Mouse (Mus musculus): ENCODE measurements around the gene Npdc1. TPM values are rescaled to one million over a fixed set of nuclear protein-coding genes. Genes with fewer than 3 reads are reported as not detected.
A peak's percentile ranks its signal among the peaks of the same experiment; 100 is the strongest.

Npdc1 gene
- 52.4 and 58.3 TPM in 2 replicates for polyA plus RNA-seq (2015; fragmentation: Nextera tagmentation; extraction: Ambion mirVana)

GRCm38 (mm10) chr2:25399051-25399450 is at the start of gene Npdc1:
TSS of gene Npdc1 (plus strand) at chr2:25399351.
- WGBS: 74% methylated on average over 8 of the region's 8 CpGs
- H3K27me3 ChIP-seq (ENCODE audit: insufficient read depth, low read length): peaks cover 63% of the 10 kb centered on the region

DNA sequence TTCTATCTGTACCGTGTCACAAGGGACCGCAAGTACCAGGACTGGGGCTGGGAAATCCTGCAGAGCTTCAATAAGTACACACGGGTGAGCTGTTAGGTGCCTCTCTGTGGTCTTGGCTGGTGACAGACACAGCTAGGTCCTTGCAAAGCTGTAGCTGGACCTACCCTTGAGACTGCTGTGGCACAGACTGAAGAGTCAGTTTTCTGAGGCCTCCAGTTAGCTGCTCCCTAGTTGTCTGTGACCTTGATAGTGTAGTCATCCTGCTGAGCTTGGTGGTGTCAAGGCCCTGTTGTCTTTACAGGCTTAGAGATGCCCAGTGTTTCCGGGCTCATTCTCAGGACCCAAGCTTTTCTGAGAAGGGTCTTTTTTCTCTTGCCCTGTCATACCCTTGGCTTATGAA is 49.7 kb upstream of the Npdc1 start:
- no peaks in the 10 kb centered on the region for H3K9me3 ChIP-seq (ENCODE audit: low read length)
- no peak overlapping the region for H3K4me3 ChIP-seq (ENCODE audit: low read length)
- H3K4me2 ChIP-seq (replicated peaks; ENCODE audit: low read depth, low read length): no peak overlapping the region
- H3K36me3 ChIP-seq (ENCODE audit: insufficient read depth, low read length): peaks cover 69% of the 10 kb centered on the region
- H3K27me3 ChIP-seq (ENCODE audit: insufficient read depth, low read length): no peaks in the 10 kb centered on the region
- H3K9ac ChIP-seq (replicated peaks; ENCODE audit: low read length): no peak overlapping the region
- WGBS: 98% methylated on average over 4 of the region's 4 CpGs
- no peaks in the 10 kb centered on the region for H3K4me1 ChIP-seq (ENCODE audit: insufficient read depth, low read length)
- ATAC-seq (ENCODE audit: low FRiP score, low TSS enrichment): no peak
- no peak overlapping the region for H3K27ac ChIP-seq (ENCODE audit: low read length)

More at GRCm38 (mm10) chr2:25399051-25399450, at the start of gene Npdc1:
- Histone ChIP-seq H3K4me3 (ENCODE audit: low read length) (no peak within 1 kb of the TSS), H3K9me3 (ENCODE audit: low read length) (no peaks in the 10 kb centered on the region), H3K4me2 (replicated peaks; ENCODE audit: low read depth, low read length) (no peak within 1 kb of the TSS), H3K4me1 (ENCODE audit: insufficient read depth, low read length) (peaks cover 33% of the 10 kb centered on the region), H3K9ac (replicated peaks; ENCODE audit: low read length) (no peak within 1 kb of the TSS), H3K36me3 (ENCODE audit: insufficient read depth, low read length) (no peaks in the 10 kb centered on the region), H3K27ac (ENCODE audit: low read length) (no peak within 1 kb of the TSS)
- no peak for ATAC-seq (ENCODE audit: low FRiP score, low TSS enrichment)

GRCm38 (mm10) chr2:25350701-25351100 is 48.5 kb upstream of the Npdc1 start:
- Histone ChIP-seq H3K9me3 (ENCODE audit: low read length) (no peaks in the 10 kb centered on the region), H3K27me3 (ENCODE audit: insufficient read depth, low read length) (no peaks in the 10 kb centered on the region), H3K4me3 (ENCODE audit: low read length) (no peak overlapping the region), H3K4me2 (replicated peaks; ENCODE audit: low read depth, low read length) (no peak overlapping the region), H3K4me1 (ENCODE audit: insufficient read depth, low read length) (peaks cover 5% of the 10 kb centered on the region), H3K36me3 (ENCODE audit: insufficient read depth, low read length) (peaks cover 62% of the 10 kb centered on the region), H3K27ac (ENCODE audit: low read length) (no peak overlapping the region), H3K9ac (replicated peaks; ENCODE audit: low read length) (no peak overlapping the region)
- ATAC-seq (ENCODE audit: low FRiP score, low TSS enrichment): no peak
- 91% methylated on average over 3 of the region's 3 CpGs for WGBS

DNA sequence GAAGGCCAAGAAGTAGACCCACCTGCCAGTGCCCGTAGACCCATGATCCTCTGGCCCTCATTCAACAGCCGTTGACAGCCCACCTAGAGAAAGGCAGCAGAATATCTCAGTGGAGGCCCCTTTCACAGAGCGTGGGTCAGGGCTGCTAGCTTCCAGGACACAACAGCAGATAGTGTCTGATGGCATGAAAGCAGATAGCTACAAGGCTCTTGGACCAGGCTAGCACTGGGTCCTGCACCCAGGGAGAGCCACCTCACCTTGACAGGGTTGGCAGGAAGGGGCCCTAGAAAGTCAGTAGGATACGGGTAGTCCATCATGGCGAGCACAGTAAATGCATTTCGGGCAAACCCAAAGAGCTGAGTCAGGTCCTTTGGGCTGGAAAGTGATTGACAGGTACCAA is 44.9 kb upstream of the Npdc1 start:
- Histone ChIP-seq H3K4me2 (replicated peaks; ENCODE audit: low read depth, low read length) (no peak overlapping the region), H3K27ac (ENCODE audit: low read length) (no peak overlapping the region), H3K36me3 (ENCODE audit: insufficient read depth, low read length) (peaks cover 34% of the 10 kb centered on the region), H3K9ac (replicated peaks; ENCODE audit: low read length) (no peak overlapping the region), H3K4me3 (ENCODE audit: low read length) (no peak overlapping the region), H3K9me3 (ENCODE audit: low read length) (no peaks in the 10 kb centered on the region), H3K27me3 (ENCODE audit: insufficient read depth, low read length) (no peaks in the 10 kb centered on the region), H3K4me1 (ENCODE audit: insufficient read depth, low read length) (peaks cover 16% of the 10 kb centered on the region)
- no peak for ATAC-seq (ENCODE audit: low FRiP score, low TSS enrichment)
- 89% methylated on average over 6 of the region's 6 CpGs for WGBS

DNA sequence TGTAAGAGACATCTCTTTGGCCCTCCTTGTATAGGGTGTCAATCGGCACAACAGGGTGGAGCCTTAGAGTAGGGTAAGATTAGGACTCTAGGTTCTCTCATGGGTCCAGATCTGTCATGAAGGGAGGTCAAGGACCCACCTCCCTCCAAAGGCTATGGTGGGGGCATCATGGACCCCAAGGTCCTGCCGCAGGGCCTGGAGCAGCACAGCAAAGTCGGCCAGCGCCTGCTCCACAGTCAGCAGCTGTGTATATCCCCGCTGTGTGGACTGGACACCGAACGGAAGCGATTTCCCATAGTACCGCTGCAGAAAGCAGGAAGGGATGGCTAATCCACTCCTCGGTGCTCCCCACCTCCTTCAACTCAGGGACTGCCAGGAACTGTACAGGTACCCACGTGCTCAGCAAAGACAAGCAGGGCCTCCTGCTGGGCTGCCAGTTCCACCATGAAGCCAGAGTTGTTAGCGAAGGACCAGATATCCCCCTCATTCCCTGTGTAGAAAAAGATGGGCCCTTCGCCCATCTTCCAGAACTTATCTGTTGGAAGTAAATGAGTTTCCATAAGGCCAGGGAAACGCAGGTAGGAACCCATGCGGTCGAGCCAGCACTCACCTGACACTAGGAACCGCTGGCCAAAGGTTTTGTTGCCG is 43.6 kb upstream of the Npdc1 start:
- peaks cover 20% of the 10 kb centered on the region for H3K36me3 ChIP-seq (ENCODE audit: insufficient read depth, low read length)
- H3K9ac ChIP-seq (replicated peaks; ENCODE audit: low read length): peak overlapping the region; percentile 71
- 33% methylated on average over 18 of the region's 18 CpGs for WGBS
- peaks cover 16% of the 10 kb centered on the region for H3K4me1 ChIP-seq (ENCODE audit: insufficient read depth, low read length)
- H3K4me2 ChIP-seq (replicated peaks; ENCODE audit: low read depth, low read length): peak overlapping the region; percentile 88
- H3K27me3 ChIP-seq (ENCODE audit: insufficient read depth, low read length): no peaks in the 10 kb centered on the region
- H3K4me3 ChIP-seq (ENCODE audit: low read length): peak overlapping the region; percentile 62
- ATAC-seq (ENCODE audit: low FRiP score, low TSS enrichment): no peak
- H3K27ac ChIP-seq (ENCODE audit: low read length): no peak overlapping the region
- H3K9me3 ChIP-seq (ENCODE audit: low read length): no peaks in the 10 kb centered on the region

DNA sequence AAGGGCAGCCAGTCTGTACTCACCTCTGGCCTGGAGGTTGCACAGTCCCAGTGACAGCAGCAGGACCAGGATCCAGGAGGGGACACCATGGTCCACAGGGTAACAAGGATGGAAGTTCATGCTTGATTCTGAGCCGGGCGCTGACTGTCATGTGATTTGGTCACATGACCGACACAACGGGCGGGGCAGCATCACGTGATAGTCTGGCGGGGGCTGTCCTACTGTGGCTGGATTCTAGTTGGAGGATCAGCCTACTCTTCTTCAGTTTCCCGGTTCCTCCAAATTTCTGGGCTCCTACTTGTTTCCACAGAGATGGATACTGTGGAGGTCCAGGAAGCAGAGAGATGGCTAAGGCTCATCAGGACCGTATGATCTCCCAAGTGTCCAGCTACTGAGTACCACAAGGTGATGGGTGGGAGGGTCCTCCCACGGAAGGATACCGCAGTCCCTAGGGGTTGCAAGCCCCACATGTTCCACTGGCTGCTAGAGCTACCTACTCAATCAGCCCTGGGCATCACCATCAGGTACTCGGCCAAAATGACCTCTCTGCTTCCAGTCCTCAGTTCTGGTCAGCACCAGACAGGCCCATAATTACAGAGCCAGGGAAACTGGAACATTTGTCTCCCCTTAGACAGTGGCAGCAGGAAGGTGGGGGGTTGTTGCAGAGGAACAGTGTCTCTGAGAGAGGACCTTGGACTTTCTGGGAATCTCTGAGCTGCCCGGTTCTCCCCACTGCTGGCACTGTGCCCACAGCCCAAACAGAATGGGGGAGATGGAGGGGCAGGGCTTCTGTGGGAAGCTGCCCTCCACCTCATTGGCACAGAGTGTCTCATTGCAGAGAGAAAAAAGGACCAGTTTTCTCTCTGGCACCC is 42.7 kb upstream of the Npdc1 start, which contains the start of gene Dpp7:
Dpp7 (minus strand) TSS at position 152 of the 872 bp plus-strand sequence.
- peaks cover 11% of the 10 kb centered on the region for H3K36me3 ChIP-seq (ENCODE audit: insufficient read depth, low read length)
- 0 out of 2 replicates have a peak within 1 kb of the TSS, but pooled peaks have one; percentile 12 for H3K27ac ChIP-seq (ENCODE audit: low read length)
- peak within 1 kb of the TSS; percentile 88 for H3K4me2 ChIP-seq (replicated peaks; ENCODE audit: low read depth, low read length)
- H3K27me3 ChIP-seq (ENCODE audit: insufficient read depth, low read length): no peaks in the 10 kb centered on the region
- WGBS: 3% methylated on average over 13 of the region's 13 CpGs
- no peaks in the 10 kb centered on the region for H3K9me3 ChIP-seq (ENCODE audit: low read length)
- H3K4me3 ChIP-seq (ENCODE audit: low read length): peak within 1 kb of the TSS; percentile 62
- peaks cover 16% of the 10 kb centered on the region for H3K4me1 ChIP-seq (ENCODE audit: insufficient read depth, low read length)
- ATAC-seq (ENCODE audit: low FRiP score, low TSS enrichment): peak; percentile 83
- peak within 1 kb of the TSS; percentile 71 for H3K9ac ChIP-seq (replicated peaks; ENCODE audit: low read length)

- Histone ChIP-seq H3K27me3 (ENCODE audit: insufficient read depth, low read length) (no peaks in the 10 kb centered on the region), H3K9ac (replicated peaks; ENCODE audit: low read length) (no peak overlapping the region), H3K4me2 (replicated peaks; ENCODE audit: low read depth, low read length) (no peak overlapping the region), H3K9me3 (ENCODE audit: low read length) (no peaks in the 10 kb centered on the region), H3K4me3 (ENCODE audit: low read length) (no peak overlapping the region), H3K36me3 (ENCODE audit: insufficient read depth, low read length) (no peaks in the 10 kb centered on the region), H3K4me1 (ENCODE audit: insufficient read depth, low read length) (peaks cover 34% of the 10 kb centered on the region), H3K27ac (ENCODE audit: low read length) (no peak overlapping the region)
- WGBS: 74% methylated on average over 4 of the region's 4 CpGs
- no peak for ATAC-seq (ENCODE audit: low FRiP score, low TSS enrichment)
Measured at GRCm38 (mm10) chr2:25359848-25360247, 39.3 kb upstream of the Npdc1 start.

DNA sequence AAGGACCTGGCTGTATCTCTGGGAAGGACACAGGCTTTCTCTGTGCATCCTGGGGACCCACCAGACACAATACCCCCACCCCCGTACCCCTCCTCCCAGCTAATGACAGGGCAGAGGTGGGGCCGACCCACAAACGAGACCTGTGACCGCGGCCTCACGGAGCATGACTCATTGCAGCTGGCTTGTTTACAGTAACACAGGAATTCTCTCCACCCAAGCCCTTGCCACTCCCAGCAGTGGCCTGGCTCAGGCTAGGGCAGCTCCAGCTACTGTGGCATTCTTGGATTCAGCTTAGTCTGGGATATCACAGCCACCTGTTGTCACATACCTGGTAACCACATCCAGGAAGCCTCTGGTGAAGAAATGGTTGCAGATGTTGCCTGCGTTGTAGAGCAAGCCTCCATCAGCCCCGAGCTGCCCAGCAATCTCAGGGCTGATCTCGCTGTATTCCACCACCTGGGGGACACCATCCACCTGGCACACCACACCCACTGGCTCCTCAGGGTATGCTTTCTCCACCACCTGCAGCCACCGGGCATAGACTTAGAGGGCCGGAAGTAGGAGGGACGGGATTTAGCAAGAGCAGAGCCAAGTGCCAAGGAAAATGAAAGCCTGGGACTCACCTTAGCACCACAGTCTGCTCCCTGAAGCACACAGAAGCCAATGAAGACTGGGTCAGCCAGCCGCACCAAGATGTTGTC is 35.5 kb upstream of the Npdc1 start:
- peaks cover 18% of the 10 kb centered on the region for H3K4me1 ChIP-seq (ENCODE audit: insufficient read depth, low read length)
- H3K36me3 ChIP-seq (ENCODE audit: insufficient read depth, low read length): no peaks in the 10 kb centered on the region
- no peak overlapping the region for H3K4me2 ChIP-seq (replicated peaks; ENCODE audit: low read depth, low read length)
- no peak overlapping the region for H3K4me3 ChIP-seq (ENCODE audit: low read length)
- H3K27me3 ChIP-seq (ENCODE audit: insufficient read depth, low read length): no peaks in the 10 kb centered on the region
- no peak; the same call in 1 of the 2 replicates for ATAC-seq (ENCODE audit: low FRiP score, low TSS enrichment)
- H3K9ac ChIP-seq (replicated peaks; ENCODE audit: low read length): no peak overlapping the region
- no peak overlapping the region for H3K27ac ChIP-seq (ENCODE audit: low read length)
- 45% methylated on average over 13 of the region's 13 CpGs for WGBS
- H3K9me3 ChIP-seq (ENCODE audit: low read length): no peaks in the 10 kb centered on the region

GRCm38 (mm10) chr2:25364313-25364712 is 34.8 kb upstream of the Npdc1 start:
- no peak overlapping the region for H3K9ac ChIP-seq (replicated peaks; ENCODE audit: low read length)
- no peaks in the 10 kb centered on the region for H3K9me3 ChIP-seq (ENCODE audit: low read length)
- H3K4me1 ChIP-seq (ENCODE audit: insufficient read depth, low read length): peaks cover 18% of the 10 kb centered on the region
- H3K27me3 ChIP-seq (ENCODE audit: insufficient read depth, low read length): no peaks in the 10 kb centered on the region
- ATAC-seq (ENCODE audit: low FRiP score, low TSS enrichment): no peak
- no peak overlapping the region for H3K27ac ChIP-seq (ENCODE audit: low read length)
- peak overlapping the region; percentile 98 for H3K4me2 ChIP-seq (replicated peaks; ENCODE audit: low read depth, low read length)
- 91% methylated on average over 4 of the region's 4 CpGs for WGBS
- peak overlapping the region; percentile 75; the same call in 1 of the 2 replicates for H3K4me3 ChIP-seq (ENCODE audit: low read length)
- H3K36me3 ChIP-seq (ENCODE audit: insufficient read depth, low read length): no peaks in the 10 kb centered on the region

Measured in kidney, embryonic 16.5 days (tissue).